13 mouse cellular contexts compared by ENCODE assay signal in the genomic region with DNA sequence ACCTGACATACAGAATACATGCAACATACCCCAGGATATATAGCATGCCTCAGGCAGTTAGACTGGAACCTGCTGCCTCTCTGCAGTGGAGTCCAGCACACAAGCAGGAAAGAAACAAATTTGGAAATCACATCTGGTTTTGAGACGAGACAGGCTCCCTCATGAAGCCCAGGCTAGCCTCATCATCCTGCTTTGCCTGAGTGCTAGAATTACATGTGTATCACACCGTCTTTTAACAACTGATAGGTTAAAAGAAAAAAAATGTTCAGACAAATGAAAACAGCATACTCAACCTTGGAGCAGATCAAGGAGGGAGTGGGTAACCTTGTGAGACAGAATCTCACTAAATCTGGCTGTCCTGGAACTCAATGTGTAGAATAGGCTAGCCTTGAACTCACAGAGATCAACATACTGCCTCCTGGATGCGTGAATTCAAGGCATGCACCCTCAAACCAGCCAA. TPM values are rescaled to one million over a fixed set of nuclear protein-coding genes. Genes with fewer than 3 reads are reported as not detected.
DNase-seq lines count a peak whose midpoint lies in the region; ATAC-seq and TF ChIP-seq lines count a peak whose summit lies in the region.
"Had no signal": no experiment of that assay in that cellular context is flagged by ENCODE, and none has a peak within 500 bp of the region (broad histone marks: within the 10 kb centered on the region; RNA-seq: fewer than 3 reads in every experiment).

No protein-coding gene starts in this region.

- peaks cover 28% of the 10 kb centered on the region for H3K4me1 ChIP-seq in heart, adult 2 months (ENCODE audit: control insufficient read depth, insufficient read depth, low read length)
- peaks cover 30% of the 10 kb centered on the region for H3K4me1 ChIP-seq in kidney, embryonic 16.5 days (ENCODE audit: insufficient read depth, low read length)
- peaks cover 2 to 15% of the 10 kb centered on the region in 2 experiments; a peak in 2 of 4 replicates for H3K4me1 ChIP-seq in ES-E14 (ENCODE audit: control insufficient read depth in 2 of 2, insufficient read depth in 2 of 2, low read length in 2 of 2, poor library complexity in 1 of 2)
- peaks cover 29% of the 10 kb centered on the region for H3K4me1 ChIP-seq in limb, embryonic 14.5 days (ENCODE audit: control insufficient read depth, insufficient read depth, low read length)

- in situ Hi-C loops in ES-E14 (cut with MboI; ENCODE audit: low sequenced_read_pairs in 2 of 2, unreplicated experiment in 2 of 2) = no loop called here

- peak overlapping the region; percentile 86 for H3K27ac ChIP-seq in heart, adult 2 months
- H3K27ac ChIP-seq in kidney, embryonic 16.5 days (ENCODE audit: low read length) = peak overlapping the region; percentile 86
- H3K27ac ChIP-seq in ES-E14 (ENCODE audit: insufficient read depth, low read depth, low read length, poor library complexity, severe bottlenecking) = peak overlapping the region; percentile 41; the same call in 1 of the 2 replicates
- H3K27ac ChIP-seq in limb, embryonic 14.5 days (replicated peaks; ENCODE audit: low read depth, low read length) = peak overlapping the region; percentile 90; the same call in 1 of the 2 replicates

- no peak for ATAC-seq in kidney, embryonic 16.5 days (ENCODE audit: low FRiP score, low TSS enrichment)
- no peak for ATAC-seq in limb, embryonic 14.5 days (ENCODE audit: low FRiP score, low read depth)
- ATAC-seq in megakaryocyte, adult 5-6 weeks (ENCODE audit: poor library complexity, severe bottlenecking) = no peak

- no peaks in the 10 kb centered on the region for H3K9me3 ChIP-seq in kidney, embryonic 16.5 days (ENCODE audit: low read length)
- H3K9me3 ChIP-seq in ES-E14 (ENCODE audit: control insufficient read depth, insufficient read depth, low read depth, low read length) = no peaks in the 10 kb centered on the region
- no peaks in the 10 kb centered on the region for H3K9me3 ChIP-seq in limb, embryonic 14.5 days (ENCODE audit: control insufficient read depth, low read length)
- H3K9me3 ChIP-seq: intestine, embryonic 15.5 days had no signal

- DNase-seq in heart, adult 2 months = no peak
- DNase-seq in heart, adult 18-20 months = no peak
- DNase-seq in kidney, adult 9 months = no peak
- DNase-seq in ES-E14 (ENCODE audit: low read depth, low spot score) = no peak
- no peak for DNase-seq in limb, embryonic 14.5 days (ENCODE audit: low spot score)
- DNase-seq in adipocyte (ENCODE audit: low spot score) = no peak
- DNase-seq: adrenal gland, adult 2 months; left cerebral cortex, postnatal 4 days; lung, embryonic 14.5 days; spleen, adult 18-20 months had no signal

- H3K4me2 ChIP-seq in kidney, embryonic 16.5 days (replicated peaks; ENCODE audit: low read depth, low read length) = 0 out of 2 replicates have a peak overlapping the region, but pooled peaks have one; percentile 36
- H3K4me2 ChIP-seq in limb, embryonic 14.5 days (replicated peaks; ENCODE audit: low read depth, low read length, severe bottlenecking) = no peak overlapping the region
- H3K4me2 ChIP-seq: lung, embryonic 14.5 days had no signal

- 0 out of 2 replicates have a peak, but pooled peaks have one; percentile 10 for TF ChIP-seq POLR2A in heart, adult 2 months (IDR thresholded peaks at IDR 0.05; ENCODE audit: insufficient read depth, low read depth, low read length)
- TF ChIP-seq POLR2A in limb, embryonic 14.5 days (IDR thresholded peaks at IDR 0.05; ENCODE audit: borderline replicate concordance, extremely low read depth, insufficient read depth, insufficient read length) = no peak

- H3K36me3 ChIP-seq in heart, adult 2 months (ENCODE audit: control insufficient read depth, insufficient read depth, low read length) = no peaks in the 10 kb centered on the region; the same call in none of the 2 replicates
- peaks cover 37% of the 10 kb centered on the region for H3K36me3 ChIP-seq in kidney, embryonic 16.5 days (ENCODE audit: insufficient read depth, low read length)
- H3K36me3 ChIP-seq in ES-E14 (ENCODE audit: control insufficient read depth, insufficient read depth, low read length, poor library complexity, severe bottlenecking) = peaks cover 33% of the 10 kb centered on the region
- peaks cover 34% of the 10 kb centered on the region for H3K36me3 ChIP-seq in limb, embryonic 14.5 days (ENCODE audit: control insufficient read depth, insufficient read depth, low read length)

- intact Hi-C loops in heart, adult 2 months (cut with DNase I) = no loop called here

- WGBS in heart, adult 2 months = 73% methylated on average over 3 of the region's 3 CpGs
- 63% methylated on average over 3 of the region's 3 CpGs for WGBS in kidney, embryonic 16.5 days
- WGBS in limb, embryonic 14.5 days = 70% methylated on average over 3 of the region's 3 CpGs

- no peak overlapping the region for H3K4me3 ChIP-seq in heart, adult 2 months
- H3K4me3 ChIP-seq in kidney, embryonic 16.5 days (ENCODE audit: low read length) = no peak overlapping the region
- no peak overlapping the region for H3K4me3 ChIP-seq in ES-E14 (ENCODE audit: insufficient read depth in 1 of 2, low read depth in 1 of 2, low read length in 2 of 2, poor library complexity in 1 of 2, severe bottlenecking in 1 of 2)
- no peak overlapping the region for H3K4me3 ChIP-seq in limb, embryonic 14.5 days (replicated peaks; ENCODE audit: low read length)
- H3K4me3 ChIP-seq: intestine, embryonic 15.5 days had no signal

- no peaks in the 10 kb centered on the region for H3K27me3 ChIP-seq in heart, adult 2 months (ENCODE audit: control insufficient read depth, insufficient read depth, low read length)
- no peaks in the 10 kb centered on the region for H3K27me3 ChIP-seq in kidney, embryonic 16.5 days (ENCODE audit: insufficient read depth, low read length)
- H3K27me3 ChIP-seq in limb, embryonic 14.5 days (ENCODE audit: control insufficient read depth, insufficient read depth, low read length) = no peaks in the 10 kb centered on the region
- H3K27me3 ChIP-seq: intestine, embryonic 15.5 days had no signal

- H3K79me2 ChIP-seq in heart, adult 2 months (replicated peaks; ENCODE audit: control insufficient read depth, insufficient read depth, low read length) = no peaks in the 10 kb centered on the region

- H3K9ac ChIP-seq in heart, adult 2 months (ENCODE audit: low read depth, low read length) = no peak overlapping the region
- H3K9ac ChIP-seq in kidney, embryonic 16.5 days (replicated peaks; ENCODE audit: low read length) = no peak overlapping the region
- no peak overlapping the region for H3K9ac ChIP-seq in ES-E14 (ENCODE audit: insufficient read depth, low read depth, low read length, poor library complexity, severe bottlenecking)
- H3K9ac ChIP-seq in limb, embryonic 14.5 days (ENCODE audit: low read depth, low read length, severe bottlenecking) = no peak overlapping the region
- H3K9ac ChIP-seq: lung, embryonic 14.5 days had no signal

- TF ChIP-seq CTCF in heart, adult 2 months (IDR thresholded peaks at IDR 0.05) = no peak

- no peak for TF ChIP-seq EP300 in heart, adult 2 months (IDR thresholded peaks at IDR 0.05; ENCODE audit: insufficient read depth, low read depth, low read length)

TF ChIP-seq in ES-E14, 5 proteins besides CTCF, POLR2A, EP300 and RAD21:
- TF ChIP-seq MAFK (IDR thresholded peaks at IDR 0.05; ENCODE audit: insufficient read depth, low read depth, low read length) = no peak
- TF ChIP-seq ZNF384 (IDR thresholded peaks at IDR 0.05; ENCODE audit: low read depth, low read length) = no peak
- no peak for TF ChIP-seq ZC3H11A (IDR thresholded peaks at IDR 0.05; ENCODE audit: borderline replicate concordance, low read depth, low read length)
TF ChIP-seq in ES-E14: peak in this region for 0.

RNA-seq across cellular contexts. Expression of gene Ppia, which starts 8.1 kb away (rescaled TPM):
- 100 to 1,000 TPM; 304 to 328 TPM for total RNA-seq in heart, adult 2 months (2021)
- polyA plus RNA-seq in heart, adult 2 months (2012; rRNA removed) = 298 and 449 TPM in 2 replicates
- 100 to 1,000 TPM; 304 to 366 TPM for total RNA-seq in heart, adult 18-20 months (2021)
- polyA plus RNA-seq in kidney, embryonic 16.5 days (2015; fragmentation: Nextera tagmentation; extraction: Ambion mirVana) = 4,884 and 4,942 TPM in 2 replicates
- 4,715 and 6,168 TPM in 2 replicates for total RNA-seq in ES-E14 (2012; rRNA removed)
- polyA plus RNA-seq in limb, embryonic 14.5 days (2012; rRNA removed) = 2,776 and 3,384 TPM in 2 replicates
- polyA plus RNA-seq in limb, embryonic 14.5 days (2014; fragmentation: Nextera tagmentation; extraction: Ambion mirVana) = 4,586 and 4,744 TPM in 2 replicates
- 3,541 and 3,784 TPM in 2 replicates for total RNA-seq in megakaryocyte, adult 5-6 weeks (2015)
- total RNA-seq in megakaryocyte, adult 5-6 weeks (2017) = 1,457 and 1,607 TPM in 2 replicates

RNA-seq across cellular contexts. Expression of gene Zmiz2, which starts 18.3 kb away (rescaled TPM):
- 10 to 100 TPM; 36.6 to 39.3 TPM for total RNA-seq in heart, adult 2 months (2021)
- 26.2 and 35.7 TPM in 2 replicates for polyA plus RNA-seq in heart, adult 2 months (2012; rRNA removed)
- total RNA-seq in heart, adult 18-20 months (2021) = 10 to 100 TPM; 33.8 to 37.0 TPM
- 11.7 and 12.5 TPM in 2 replicates for polyA plus RNA-seq in kidney, embryonic 16.5 days (2015; fragmentation: Nextera tagmentation; extraction: Ambion mirVana)
- total RNA-seq in ES-E14 (2012; rRNA removed) = 19.6 and 22.6 TPM in 2 replicates
- 34.1 and 47.4 TPM in 2 replicates for polyA plus RNA-seq in limb, embryonic 14.5 days (2012; rRNA removed)
- polyA plus RNA-seq in limb, embryonic 14.5 days (2014; fragmentation: Nextera tagmentation; extraction: Ambion mirVana) = 12.4 and 12.9 TPM in 2 replicates
- 37.8 and 39.0 TPM in 2 replicates for total RNA-seq in megakaryocyte, adult 5-6 weeks (2015)
- 7.9 and 12.6 TPM in 2 replicates for total RNA-seq in megakaryocyte, adult 5-6 weeks (2017)

RNA-seq across cellular contexts. Expression of gene H2afv, which starts 37.1 kb away (rescaled TPM):
- total RNA-seq in heart, adult 2 months (2021) = 10 to 100 TPM; 75.8 to 80.8 TPM
- 46.3 and 59.2 TPM in 2 replicates for polyA plus RNA-seq in heart, adult 2 months (2012; rRNA removed)
- 10 to 100 TPM; 71.4 to 86.8 TPM for total RNA-seq in heart, adult 18-20 months (2021)
- 560 and 596 TPM in 2 replicates for polyA plus RNA-seq in kidney, embryonic 16.5 days (2015; fragmentation: Nextera tagmentation; extraction: Ambion mirVana)
- 192 and 294 TPM in 2 replicates for total RNA-seq in ES-E14 (2012; rRNA removed)
- polyA plus RNA-seq in limb, embryonic 14.5 days (2012; rRNA removed) = 203 and 273 TPM in 2 replicates
- 548 and 588 TPM in 2 replicates for polyA plus RNA-seq in limb, embryonic 14.5 days (2014; fragmentation: Nextera tagmentation; extraction: Ambion mirVana)
- total RNA-seq in megakaryocyte, adult 5-6 weeks (2015) = 235 and 240 TPM in 2 replicates
- 173 and 184 TPM in 2 replicates for total RNA-seq in megakaryocyte, adult 5-6 weeks (2017)
